Mouse (Mus musculus): Measurements from ENCODE around the gene Parn. TPM values are rescaled to one million over a fixed set of nuclear protein-coding genes. Genes with fewer than 3 reads are reported as not detected.

The Parn gene
- total and polyA plus RNA-seq, 3 experiments = 26.7 to 160 (median 38.2) TPM

DNA sequence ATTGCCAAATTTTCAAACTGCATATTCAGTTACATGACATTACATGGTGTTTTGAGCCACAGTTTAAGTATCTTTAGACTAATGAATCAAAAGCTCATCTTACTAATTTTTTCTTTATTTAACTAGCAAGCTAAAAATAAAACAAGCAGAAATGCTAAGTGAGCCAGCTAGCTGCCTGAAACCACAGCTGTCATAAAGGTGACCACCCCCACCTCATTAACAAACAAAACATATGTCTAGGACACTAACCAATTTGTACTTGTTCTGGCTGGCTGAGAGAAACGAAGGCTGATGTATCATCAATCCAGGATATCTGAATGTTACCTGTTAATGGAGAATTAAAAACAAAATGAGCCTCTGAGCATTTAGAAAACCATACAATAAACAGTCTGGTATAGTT is 65.2 kb downstream of the Parn start:
- H3K27me3 ChIP-seq (ENCODE audit: control insufficient read depth in 1 of 2, insufficient read depth in 2 of 2, low read length in 2 of 2) = no peaks in the 10 kb centered on the region
- DNase-seq (ENCODE audit: low read depth, low spot score) = no peak

DNA sequence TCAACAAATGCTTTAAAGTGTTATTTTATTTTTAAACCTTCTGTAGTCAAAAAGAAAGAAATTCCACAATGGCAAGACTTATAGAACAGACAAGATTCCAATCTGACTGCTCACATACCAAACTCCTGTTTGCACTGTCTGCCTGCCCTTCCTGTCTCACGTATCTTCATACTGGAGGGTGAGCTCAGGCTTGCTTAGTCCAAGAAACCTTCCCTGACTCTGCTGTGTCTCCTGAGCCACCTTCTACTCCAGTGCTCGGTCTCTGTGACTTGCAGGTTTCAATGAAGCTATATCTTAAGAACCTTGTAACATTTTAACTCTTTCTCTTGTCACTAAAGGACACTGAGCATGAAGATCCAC is 78.9 kb downstream of the Parn start:
- DNase-seq (ENCODE audit: low read depth, low spot score) = no peak
- H3K4me1 ChIP-seq (ENCODE audit: control insufficient read depth in 1 of 2, insufficient read depth in 2 of 2, low read length in 2 of 2) = no peaks in the 10 kb centered on the region
- no peak overlapping the region for H3K9ac ChIP-seq (ENCODE audit: control insufficient read depth, low read depth, low read length, poor library complexity, severe bottlenecking)
- H3K9me3 ChIP-seq (replicated peaks; ENCODE audit: insufficient read depth, low read length) = no peaks in the 10 kb centered on the region
- H3K4me3 ChIP-seq (ENCODE audit: control insufficient read depth in 1 of 2, insufficient read depth in 1 of 2, low read depth in 2 of 2, low read length in 2 of 2) = no peak overlapping the region
- TF ChIP-seq ZKSCAN1 (IDR thresholded peaks at IDR 0.05; ENCODE audit: low read depth, low read length) (no peak), ELF1 (IDR thresholded peaks at IDR 0.05; ENCODE audit: low read depth, low read length) (no peak), MAX (IDR thresholded peaks at IDR 0.05; ENCODE audit: low read length) (no peak), HCFC1 (IDR thresholded peaks at IDR 0.05; ENCODE audit: low read depth, low read length) (no peak), POLR2A (IDR thresholded peaks at IDR 0.05; ENCODE audit: control insufficient read depth in 1 of 2, insufficient read depth in 1 of 2, low read depth in 1 of 2, low read length in 2 of 2, poor library complexity in 1 of 2) (no peak), NRF1 (IDR thresholded peaks at IDR 0.05; ENCODE audit: insufficient read depth, low read depth, low read length, poor library complexity, severe bottlenecking) (no peak), GATA1 (IDR thresholded peaks at IDR 0.05; ENCODE audit: low read depth, low read length) (no peak), UBTF (IDR thresholded peaks at IDR 0.05; ENCODE audit: borderline replicate concordance, insufficient read depth, low read depth, low read length) (no peak), MYB (IDR thresholded peaks at IDR 0.05; ENCODE audit: low read depth, low read length) (no peak), EP300 (IDR thresholded peaks at IDR 0.05; ENCODE audit: low read depth in 1 of 2, low read length in 2 of 2) (no peak), MAFK (IDR thresholded peaks at IDR 0.05; ENCODE audit: borderline replicate concordance, low read depth, low read length) (no peak), CTCF (IDR thresholded peaks at IDR 0.05 in 2 of 3, conservative IDR thresholded peaks at IDR 0.05 in 1 of 3; ENCODE audit: control insufficient read depth in 1 of 3, insufficient read depth in 1 of 3, low read depth in 2 of 3, low read length in 3 of 3, poor library complexity in 1 of 3, severe bottlenecking in 1 of 3) (no peak)
- no peaks in the 10 kb centered on the region; a peak in 1 of 4 replicates for H3K36me3 ChIP-seq (ENCODE audit: control insufficient read depth in 1 of 2, insufficient read depth in 2 of 2, low read length in 2 of 2)
- no peaks in the 10 kb centered on the region for H3K79me2 ChIP-seq (ENCODE audit: control insufficient read depth, insufficient read depth, low read length, poor library complexity)
- H3K27me3 ChIP-seq (ENCODE audit: control insufficient read depth in 1 of 2, insufficient read depth in 2 of 2, low read length in 2 of 2) = no peaks in the 10 kb centered on the region
- H3K27ac ChIP-seq (ENCODE audit: control insufficient read depth, low read depth, low read length) = no peak overlapping the region

More for the DNA sequence above, 65.2 kb downstream of the Parn start:
- Histone ChIP-seq H3K27ac (ENCODE audit: control insufficient read depth, low read depth, low read length) (no peak overlapping the region), H3K36me3 (ENCODE audit: control insufficient read depth in 1 of 2, insufficient read depth in 2 of 2, low read length in 2 of 2) (peaks cover 0 to 9% of the 10 kb centered on the region in 2 experiments; a peak in 3 of 4 replicates), H3K4me3 (ENCODE audit: control insufficient read depth in 1 of 2, insufficient read depth in 1 of 2, low read depth in 2 of 2, low read length in 2 of 2) (no peak overlapping the region), H3K4me1 (ENCODE audit: control insufficient read depth in 1 of 2, insufficient read depth in 2 of 2, low read length in 2 of 2) (no peaks in the 10 kb centered on the region), H3K9me3 (replicated peaks; ENCODE audit: insufficient read depth, low read length) (no peaks in the 10 kb centered on the region), H3K79me2 (ENCODE audit: control insufficient read depth, insufficient read depth, low read length, poor library complexity) (no peaks in the 10 kb centered on the region), H3K9ac (ENCODE audit: control insufficient read depth, low read depth, low read length, poor library complexity, severe bottlenecking) (no peak overlapping the region)
- TF ChIP-seq USF2 (IDR thresholded peaks at IDR 0.05; ENCODE audit: borderline replicate concordance in 1 of 2, insufficient read depth in 1 of 2, low read depth in 1 of 2, low read length in 2 of 2) (no peak), BHLHE40 (IDR thresholded peaks at IDR 0.05; ENCODE audit: borderline replicate concordance, low read depth, low read length) (no peak), USF1 (IDR thresholded peaks at IDR 0.05; ENCODE audit: low read depth, low read length) (no peak), HCFC1 (IDR thresholded peaks at IDR 0.05; ENCODE audit: low read depth, low read length) (no peak), ETS1 (IDR thresholded peaks at IDR 0.05; ENCODE audit: low read depth, low read length) (no peak), POLR2AphosphoS5 (IDR thresholded peaks at IDR 0.05; ENCODE audit: borderline replicate concordance, low read depth, low read length) (no peak), CTCF (IDR thresholded peaks at IDR 0.05 in 2 of 3, conservative IDR thresholded peaks at IDR 0.05 in 1 of 3; ENCODE audit: control insufficient read depth in 1 of 3, insufficient read depth in 1 of 3, low read depth in 2 of 3, low read length in 3 of 3, poor library complexity in 1 of 3, severe bottlenecking in 1 of 3) (no peak), NRF1 (IDR thresholded peaks at IDR 0.05; ENCODE audit: insufficient read depth, low read depth, low read length, poor library complexity, severe bottlenecking) (no peak), TAL1 (IDR thresholded peaks at IDR 0.05; ENCODE audit: low read length) (no peak), JUND (IDR thresholded peaks at IDR 0.05; ENCODE audit: low read depth, low read length) (no peak), ELF1 (IDR thresholded peaks at IDR 0.05; ENCODE audit: low read depth, low read length) (no peak)

Measured in MEL (cell line).